Mouse (Mus musculus) neural tube, embryonic 15.5 days (tissue): ENCODE results near the gene Fes. TPM values are rescaled to one million over a fixed set of nuclear protein-coding genes. Genes with fewer than 3 reads are reported as not detected.
A peak's percentile ranks its signal among the peaks of the same experiment; 100 is the strongest.
"Not testable (repeated sequence)": the region's sequence is repeated elsewhere in the genome, so short reads cannot be mapped to it uniquely, and the experiment has no call there.

Source experiments
- ATAC-seq: fragments of 200-750 bp; cut with Nextera tagmentation; 2 replicates; pipeline ENCODE4 v1.8.0; 2017; ENCODE audit warnings: mild to moderate bottlenecking, moderate TSS enrichment, moderate library complexity; ENCODE audit not compliant: low FRiP score
- H3K27ac ChIP-seq: fragments of 300-500 bp; sonication (generic); replicated peaks from 2 replicates; pipeline ENCODE4 v1.5.1; 2015; ENCODE audit warnings: mild to moderate bottlenecking, inconsistent platforms
- H3K27me3 ChIP-seq: fragments of 300-500 bp; sonication (generic); replicated peaks from 2 replicates; pipeline ENCODE4 v1.6.1; 2015; ENCODE audit warnings: inconsistent platforms
- H3K36me3 ChIP-seq: fragments of 300-500 bp; sonication (generic); 2 replicates; pipeline ENCODE4 v1.6.1; 2015; ENCODE audit warnings: inconsistent platforms
- H3K4me1 ChIP-seq: fragments of 300-500 bp; sonication (generic); 2 replicates; pipeline ENCODE4 v1.6.1; 2015; ENCODE audit warnings: inconsistent platforms
- H3K4me2 ChIP-seq: fragments of 300-500 bp; sonication (generic); 2 replicates; pipeline ENCODE4 v1.6.1; 2015; ENCODE audit warnings: inconsistent platforms, mild to moderate bottlenecking, moderate library complexity
- H3K4me3 ChIP-seq: fragments of 300-500 bp; sonication (generic); replicated peaks from 2 replicates; pipeline ENCODE4 v1.5.1; 2015; ENCODE audit warnings: mild to moderate bottlenecking, inconsistent platforms
- H3K9ac ChIP-seq: fragments of 300-500 bp; sonication (generic); replicated peaks from 2 replicates; pipeline ENCODE4 v1.6.1; 2015; ENCODE audit warnings: mild to moderate bottlenecking, inconsistent platforms
- H3K9me3 ChIP-seq: fragments of 300-500 bp; sonication (generic); replicated peaks from 2 replicates; pipeline ENCODE4 v1.6.1; 2016; ENCODE audit warnings: inconsistent platforms
- WGBS: fragments of 180-500 bp; shearing (Covaris S2); methylation state at CpG from one replicate; pipeline ENCODE4 v1.1.7; 2015; ENCODE audit warnings: mixed read lengths; 5-methylcytosine and 5-hydroxymethylcytosine counted together
- polyA plus RNA-seq: library from polyadenylated mRNA; unstranded; fragments of >200 nt; fragmentation: Nextera tagmentation; extraction: Ambion mirVana; gene quantifications from 2 replicates; pipeline ENCODE4 v1.2.1, GENCODE M21; 2015

The Fes gene
- polyA plus RNA-seq, 1 experiment from 2014 or later, result 4.5 TPM

- WGBS, result 63% methylated on average over 7 of the region's 7 CpGs
- Histone ChIP-seq H3K36me3 (no peaks in the 10 kb centered on the region), H3K27ac (no peak overlapping the region), H3K9me3 (no peaks in the 10 kb centered on the region), H3K4me3 (no peak overlapping the region), H3K4me2 (no peak overlapping the region), H3K4me1 (peaks cover 33% of the 10 kb centered on the region), H3K27me3 (peaks cover 9% of the 10 kb centered on the region; the same call in 1 of the 2 replicates), H3K9ac (no peak overlapping the region)
- no peak for ATAC-seq
These were observed 16.6 kb upstream of the Fes start for GRCm38 (mm10) chr7:80404101-80404894.

GRCm38 (mm10) chr7:80403551-80403950 lies 15.8 kb upstream of the Fes start:
- H3K9ac ChIP-seq, result 0 out of 2 replicates have a peak overlapping the region, but pooled peaks have one; percentile 91
- no peaks in the 10 kb centered on the region for H3K9me3 ChIP-seq
- H3K27ac ChIP-seq, result peak overlapping the region; percentile 85
- WGBS, result 51% methylated on average over 9 of the region's 9 CpGs
- ATAC-seq, result no peak
- H3K4me1 ChIP-seq, result peaks cover 40% of the 10 kb centered on the region
- peaks cover 9% of the 10 kb centered on the region; the same call in 1 of the 2 replicates for H3K27me3 ChIP-seq
- no peaks in the 10 kb centered on the region for H3K36me3 ChIP-seq
- H3K4me3 ChIP-seq, result peak overlapping the region; percentile 90
- H3K4me2 ChIP-seq, result peak overlapping the region; percentile 82

- H3K27ac ChIP-seq, result peak overlapping the region; percentile 85
- peak overlapping the region; percentile 82 for H3K4me2 ChIP-seq
- H3K27me3 ChIP-seq, result peaks cover 9% of the 10 kb centered on the region; the same call in 1 of the 2 replicates
- H3K9me3 ChIP-seq, result no peaks in the 10 kb centered on the region
- peaks cover 4% of the 10 kb centered on the region; the same call in 1 of the 2 replicates for H3K36me3 ChIP-seq
- H3K9ac ChIP-seq, result peak overlapping the region; percentile 91
- peaks cover 43% of the 10 kb centered on the region for H3K4me1 ChIP-seq
- peak; percentile 79 for ATAC-seq
- under 1% methylated on average over 28 of the region's 92 CpGs for WGBS
- peak overlapping the region; percentile 90 for H3K4me3 ChIP-seq
These were observed 15.0 kb upstream of the Fes start for GRCm38 (mm10) chr7:80402651-80403321.

GRCm38 (mm10) chr7:80401860-80402641 lies 14.3 kb upstream of the Fes start:
- peak overlapping the region; percentile 90 for H3K4me3 ChIP-seq
- peaks cover 11% of the 10 kb centered on the region for H3K36me3 ChIP-seq
- H3K27me3 ChIP-seq, result peaks cover 9% of the 10 kb centered on the region; the same call in 1 of the 2 replicates
- peak overlapping the region; percentile 82 for H3K4me2 ChIP-seq
- peak; percentile 33 for ATAC-seq
- H3K27ac ChIP-seq, result peak overlapping the region; percentile 85
- H3K9ac ChIP-seq, result peak overlapping the region; percentile 91
- WGBS, result under 1% methylated on average over 73 of the region's 102 CpGs
- no peaks in the 10 kb centered on the region for H3K9me3 ChIP-seq
- H3K4me1 ChIP-seq, result peaks cover 43% of the 10 kb centered on the region

GRCm38 (mm10) chr7:80401041-80401859 lies 13.5 kb upstream of the Fes start:
- Histone ChIP-seq H3K36me3 (peaks cover 19% of the 10 kb centered on the region), H3K27ac (peak overlapping the region; percentile 85), H3K4me3 (peak overlapping the region; percentile 90), H3K4me1 (peaks cover 43% of the 10 kb centered on the region), H3K27me3 (peaks cover 9% of the 10 kb centered on the region; the same call in 1 of the 2 replicates), H3K4me2 (peak overlapping the region; percentile 82), H3K9ac (peak overlapping the region; percentile 91), H3K9me3 (no peaks in the 10 kb centered on the region)
- no peak for ATAC-seq
- 18% methylated on average over 5 of the region's 5 CpGs for WGBS

- peaks cover 8% of the 10 kb centered on the region; the same call in 1 of the 2 replicates for H3K27me3 ChIP-seq
- H3K4me2 ChIP-seq, result 0 out of 2 replicates have a peak overlapping the region, but pooled peaks have one; percentile 4
- 81% methylated on average over 6 of the region's 6 CpGs for WGBS
- peaks cover 43% of the 10 kb centered on the region for H3K4me1 ChIP-seq
- no peak overlapping the region for H3K27ac ChIP-seq
- peaks cover 24% of the 10 kb centered on the region for H3K36me3 ChIP-seq
- H3K4me3 ChIP-seq, result no peak overlapping the region
- no peak for ATAC-seq
- H3K9me3 ChIP-seq, result no peaks in the 10 kb centered on the region
- no peak overlapping the region for H3K9ac ChIP-seq
These were observed 12.8 kb upstream of the Fes start for GRCm38 (mm10) chr7:80400571-80400970.

GRCm38 (mm10) chr7:80400099-80400498 lies 12.4 kb upstream of the Fes start:
- no peak overlapping the region for H3K27ac ChIP-seq
- H3K27me3 ChIP-seq, result peaks cover 6% of the 10 kb centered on the region; the same call in 1 of the 2 replicates
- no peaks in the 10 kb centered on the region for H3K9me3 ChIP-seq
- peaks cover 28% of the 10 kb centered on the region for H3K36me3 ChIP-seq
- H3K4me1 ChIP-seq, result peaks cover 43% of the 10 kb centered on the region
- no peak overlapping the region for H3K4me3 ChIP-seq
- 0 out of 2 replicates have a peak overlapping the region, but pooled peaks have one; percentile 4 for H3K4me2 ChIP-seq
- WGBS, result 66% methylated on average over 5 of the region's 5 CpGs
- no peak for ATAC-seq
- H3K9ac ChIP-seq, result no peak overlapping the region

- no peak overlapping the region for H3K27ac ChIP-seq
- H3K4me2 ChIP-seq, result no peak overlapping the region
- no peaks in the 10 kb centered on the region for H3K9me3 ChIP-seq
- H3K36me3 ChIP-seq, result peaks cover 33% of the 10 kb centered on the region
- ATAC-seq, result no peak
- H3K27me3 ChIP-seq, result no peaks in the 10 kb centered on the region
- H3K4me3 ChIP-seq, result no peak overlapping the region
- 78% methylated on average over 9 of the region's 9 CpGs for WGBS
- peaks cover 43% of the 10 kb centered on the region for H3K4me1 ChIP-seq
- H3K9ac ChIP-seq, result no peak overlapping the region
These were observed 11.1 kb upstream of the Fes start for GRCm38 (mm10) chr7:80398654-80399444.

- 95% methylated on average over 9 of the region's 9 CpGs for WGBS
- ATAC-seq, result no peak
- no peaks in the 10 kb centered on the region for H3K9me3 ChIP-seq
- no peak overlapping the region for H3K27ac ChIP-seq
- peaks cover 35% of the 10 kb centered on the region for H3K4me1 ChIP-seq
- H3K36me3 ChIP-seq, result peaks cover 42% of the 10 kb centered on the region
- H3K9ac ChIP-seq, result no peak overlapping the region
- H3K4me2 ChIP-seq, result no peak overlapping the region
- H3K27me3 ChIP-seq, result no peaks in the 10 kb centered on the region
- H3K4me3 ChIP-seq, result no peak overlapping the region
These were observed 10.2 kb upstream of the Fes start for GRCm38 (mm10) chr7:80397986-80398385.

- H3K4me2 ChIP-seq, H3K9me3 ChIP-seq, ATAC-seq, H3K4me3 ChIP-seq, H3K27ac ChIP-seq, H3K9ac ChIP-seq, H3K27me3 ChIP-seq: not testable (repeated sequence)
- peaks cover 31% of the 10 kb centered on the region for H3K4me1 ChIP-seq
- peaks cover 58% of the 10 kb centered on the region for H3K36me3 ChIP-seq
- 83% methylated on average over 4 of the region's 4 CpGs for WGBS
These were observed 8.7 kb upstream of the Fes start for GRCm38 (mm10) chr7:80396427-80396826.
